Comparison of ENCODE assay signal across 27 mouse cellular contexts in the genomic region with DNA sequence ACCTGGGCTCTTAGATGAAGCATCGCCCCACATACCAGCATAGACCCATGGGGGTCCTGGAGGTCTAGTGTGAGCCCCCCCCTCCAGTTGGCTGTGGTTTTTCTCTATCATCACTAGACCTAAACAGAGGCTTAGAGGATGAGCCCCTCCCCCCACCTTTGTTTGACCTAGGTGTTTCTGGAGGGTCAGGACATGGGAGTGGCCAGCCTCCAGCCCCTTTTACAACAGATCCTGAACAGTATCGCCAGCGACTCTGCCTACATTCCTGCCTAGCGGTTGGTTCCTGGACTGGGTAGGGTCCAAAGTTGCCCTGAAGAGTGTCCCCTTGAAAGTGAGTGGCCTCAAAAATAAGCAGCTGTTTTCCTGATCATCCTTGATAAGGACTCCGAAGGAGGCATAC. TPM values are rescaled to one million over a fixed set of nuclear protein-coding genes. Genes with fewer than 3 reads are reported as not detected.
"Had no signal": no experiment of that assay in that cellular context is flagged by ENCODE, and none has a peak within 500 bp of the region (broad histone marks: within the 10 kb centered on the region; RNA-seq: fewer than 3 reads in every experiment).

No protein-coding gene starts in this region.

- H3K4me2 ChIP-seq: heart, embryonic 12.5 days; hindbrain, embryonic 12.5 days; hindbrain, embryonic 14.5 days; limb, embryonic 13.5 days; limb, embryonic 15.5 days; liver, embryonic 12.5 days had no signal

- H3K4me3 ChIP-seq: gastrocnemius, adult 2 months; heart, embryonic 10.5 days; heart, embryonic 12.5 days; hindbrain, embryonic 10.5 days; hindbrain, embryonic 12.5 days; limb, embryonic 13.5 days; limb, embryonic 15.5 days; liver, embryonic 12.5 days had no signal

- H3K27ac ChIP-seq: gastrocnemius, adult 2 months; heart, embryonic 10.5 days; hindbrain, embryonic 10.5 days; hindbrain, embryonic 12.5 days; hindbrain, embryonic 14.5 days; limb, embryonic 13.5 days; limb, embryonic 15.5 days; liver, embryonic 12.5 days; liver, embryonic 14.5 days had no signal

- ATAC-seq: hindbrain, embryonic 16.5 days; inflammation-experienced regulatory T-cells, adult 6 months; intestine, embryonic 16.5 days; liver, embryonic 12.5 days had no signal

- H3K9me3 ChIP-seq: heart, embryonic 10.5 days; heart, embryonic 12.5 days; hindbrain, embryonic 10.5 days; hindbrain, embryonic 12.5 days; limb, embryonic 13.5 days; limb, embryonic 15.5 days; liver, embryonic 12.5 days had no signal

- DNase-seq: gastrocnemius, adult 2 months; gastrocnemius, postnatal 10 days; gastrocnemius, postnatal 25 days; heart, adult 18-20 months; heart, postnatal 10 days; heart, postnatal 4 days; kidney, adult 18-20 months; kidney, adult 8-10 months; kidney, postnatal 10 days; kidney, postnatal 25 days; layer of hippocampus, adult 9-11 months; layer of hippocampus, postnatal 36 days; left cerebral cortex, postnatal 4 days had no signal

- H3K36me3 ChIP-seq: heart, embryonic 10.5 days; heart, embryonic 12.5 days; hindbrain, embryonic 10.5 days; hindbrain, embryonic 12.5 days; limb, embryonic 13.5 days; limb, embryonic 15.5 days; liver, embryonic 12.5 days had no signal

- H3K9ac ChIP-seq: heart, embryonic 12.5 days; hindbrain, embryonic 12.5 days; hindbrain, embryonic 14.5 days; limb, embryonic 13.5 days; limb, embryonic 15.5 days; liver, embryonic 12.5 days; liver, embryonic 14.5 days had no signal

RNA-seq across cellular contexts. Expression of gene Grhl3, which starts 5.1 kb away (rescaled TPM):
- total RNA-seq: gastrocnemius, adult 2 months; granulocyte monocyte progenitor cell, adult 5-6 weeks; heart, adult 18-20 months; heart, adult 8-10 months had no signal
- polyA plus RNA-seq: inflammation-experienced regulatory T-cells, adult 6 months had no signal
